Mouse (Mus musculus) small intestine, adult 2 months (tissue): ENCODE measurements around the gene Col4a2.

Experiments used
- CTCF ChIP-seq: fragments of 200-500 bp; IDR thresholded peaks from 2 replicates; pipeline ENCODE4 v1.5.1; 2012; ENCODE audit warnings: low read depth, mild to moderate bottlenecking, control low read depth, inconsistent platforms, low read length, moderate library complexity, mixed read lengths; ENCODE audit not compliant: insufficient replicate concordance, insufficient read length; ENCODE audit errors: extremely low read depth
- POLR2A ChIP-seq: fragments of 200-500 bp; IDR thresholded peaks from 2 replicates; pipeline ENCODE4 v1.6.1; 2012; ENCODE audit warnings: low read depth, mild to moderate bottlenecking, control low read depth, inconsistent platforms, low read length, moderate library complexity

- TF ChIP-seq CTCF (no peak), POLR2A (no peak)
These were observed 106.6 kb downstream of the Col4a2 start for GRCm38 (mm10) chr8:11419232-11419631.
